Mouse (Mus musculus) lung, embryonic 16.5 days (tissue): ENCODE data around the gene Zic5. TPM values are rescaled to one million over a fixed set of nuclear protein-coding genes. Genes with fewer than 3 reads are reported as not detected.
"Not testable (repeated sequence)": the region's sequence is repeated elsewhere in the genome, so short reads cannot be mapped to it uniquely, and the experiment has no call there.

Experiments used
- ATAC-seq: fragments of 200-750 bp; cut with Nextera tagmentation; 2 replicates; pipeline ENCODE4 v1.8.0; 2017; ENCODE audit warnings: low read depth, mild to moderate bottlenecking, moderate library complexity
- H3K27ac ChIP-seq: fragments of 300-500 bp; sonication (generic); 2 replicates; pipeline ENCODE4 v1.5.1; 2014; ENCODE audit warnings: mild to moderate bottlenecking, control low read depth, low read length
- H3K27me3 ChIP-seq: fragments of 300-500 bp; sonication (generic); 2 replicates; pipeline ENCODE4 v1.6.1; 2014; ENCODE audit warnings: low read depth, low read length, mixed read lengths; ENCODE audit not compliant: control insufficient read depth, insufficient read depth
- H3K36me3 ChIP-seq: fragments of 300-500 bp; sonication (generic); 2 replicates; pipeline ENCODE4 v1.6.1; 2014; ENCODE audit warnings: low read length; ENCODE audit not compliant: control insufficient read depth, insufficient read depth
- H3K4me1 ChIP-seq: fragments of 300-500 bp; sonication (generic); replicated peaks from 2 replicates; pipeline ENCODE4 v1.6.1; 2014; ENCODE audit warnings: low read length, mixed read lengths; ENCODE audit not compliant: control insufficient read depth, insufficient read depth
- H3K4me2 ChIP-seq: fragments of 300-500 bp; sonication (generic); 2 replicates; pipeline ENCODE4 v1.6.1; 2014; ENCODE audit warnings: low read depth, low read length, control low read depth
- H3K4me3 ChIP-seq: fragments of 300-500 bp; sonication (generic); 2 replicates; pipeline ENCODE4 v1.5.1; 2014; ENCODE audit warnings: mild to moderate bottlenecking, low read length, control low read depth
- H3K9ac ChIP-seq: fragments of 300-500 bp; sonication (generic); 2 replicates; pipeline ENCODE4 v1.6.1; 2014; ENCODE audit warnings: low read length, control low read depth
- H3K9me3 ChIP-seq: fragments of 300-500 bp; sonication (generic); 2 replicates; pipeline ENCODE4 v1.6.1; 2016; ENCODE audit warnings: low read length; ENCODE audit not compliant: control insufficient read depth
- WGBS: fragments of 180-500 bp; shearing (Covaris S2); extraction: QIAGEN DNeasy Blood & Tissue Kit; methylation state at CpG from one replicate; pipeline ENCODE4 v1.1.7; 2014; 5-methylcytosine and 5-hydroxymethylcytosine counted together
- polyA plus RNA-seq: library from polyadenylated mRNA; unstranded; fragments of >200 nt; fragmentation: Nextera tagmentation; extraction: Ambion mirVana; gene quantifications from 2 replicates; pipeline ENCODE4 v1.2.1, GENCODE M21; 2015

Gene Zic5
- polyA plus RNA-seq, 1 experiment from 2014 or later = not detected

- H3K4me3 ChIP-seq = no peak overlapping the region
- H3K27me3 ChIP-seq = peaks cover 91% of the 10 kb centered on the region
- H3K27ac ChIP-seq = no peak overlapping the region
- H3K9me3 ChIP-seq = no peaks in the 10 kb centered on the region
- no peak for ATAC-seq
- 1% methylated on average over 28 of the region's 28 CpGs for WGBS
- peaks cover 14% of the 10 kb centered on the region for H3K4me1 ChIP-seq
- H3K36me3 ChIP-seq = no peaks in the 10 kb centered on the region
- H3K4me2 ChIP-seq = no peak overlapping the region
- no peak overlapping the region for H3K9ac ChIP-seq
Observed at GRCm38 (mm10) chr14:122468971-122469755, 3.7 kb upstream of the Zic5 start.

DNA sequence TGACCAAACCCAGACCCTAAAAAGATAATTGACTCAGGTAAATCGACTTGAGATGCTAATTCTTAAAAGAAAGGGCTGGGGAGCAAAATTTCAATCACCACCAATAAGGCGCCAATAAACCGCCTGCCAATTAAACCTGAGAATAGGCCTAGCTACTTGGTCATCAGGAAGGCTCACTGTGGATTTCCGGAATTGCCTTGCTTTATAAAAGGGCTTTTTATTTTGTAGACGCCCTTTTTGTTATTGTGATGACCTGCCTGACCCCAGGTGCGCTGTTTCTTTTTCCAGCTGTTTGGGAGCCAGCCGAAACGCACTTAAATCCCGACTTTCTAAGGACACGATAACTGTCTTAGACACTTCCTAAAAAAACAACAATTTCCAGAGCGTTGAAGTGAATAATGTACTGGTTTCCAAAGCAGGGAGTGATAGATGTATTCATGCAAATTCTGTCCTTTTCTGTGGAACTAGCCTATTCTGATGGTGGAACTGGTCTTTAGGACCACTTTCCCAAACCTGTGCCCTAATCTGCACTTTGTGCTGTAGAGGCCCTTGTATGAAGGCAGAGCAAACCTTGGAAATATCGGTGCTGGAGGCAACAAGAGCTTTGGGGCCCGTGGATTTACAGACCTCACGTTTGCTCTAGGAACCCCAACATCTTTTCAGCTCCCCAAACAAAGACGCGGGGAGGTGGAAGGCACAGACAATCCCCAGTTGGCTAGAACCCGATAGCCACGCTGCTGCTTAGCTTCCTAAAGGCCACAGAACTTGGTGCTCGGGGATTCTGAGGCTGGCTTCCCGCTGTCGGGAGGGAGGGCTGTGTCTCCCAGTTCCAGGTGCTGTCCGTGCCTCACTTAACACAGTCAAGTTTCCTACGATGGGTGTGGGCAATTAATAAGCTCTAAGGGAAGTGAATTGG, 2.7 kb upstream of the Zic5 start:
- H3K36me3 ChIP-seq = no peaks in the 10 kb centered on the region
- H3K9ac ChIP-seq = no peak overlapping the region
- 7% methylated on average over 23 of the region's 23 CpGs for WGBS
- H3K27ac ChIP-seq = no peak overlapping the region
- no peak overlapping the region for H3K4me2 ChIP-seq
- peaks cover 91% of the 10 kb centered on the region for H3K27me3 ChIP-seq
- H3K4me1 ChIP-seq = peaks cover 23% of the 10 kb centered on the region
- H3K4me3 ChIP-seq = no peak overlapping the region
- ATAC-seq = no peak
- no peaks in the 10 kb centered on the region for H3K9me3 ChIP-seq

GRCm38 (mm10) chr14:122466756-122467362, 1.4 kb upstream of the Zic5 start:
- H3K9me3 ChIP-seq = no peaks in the 10 kb centered on the region

DNA sequence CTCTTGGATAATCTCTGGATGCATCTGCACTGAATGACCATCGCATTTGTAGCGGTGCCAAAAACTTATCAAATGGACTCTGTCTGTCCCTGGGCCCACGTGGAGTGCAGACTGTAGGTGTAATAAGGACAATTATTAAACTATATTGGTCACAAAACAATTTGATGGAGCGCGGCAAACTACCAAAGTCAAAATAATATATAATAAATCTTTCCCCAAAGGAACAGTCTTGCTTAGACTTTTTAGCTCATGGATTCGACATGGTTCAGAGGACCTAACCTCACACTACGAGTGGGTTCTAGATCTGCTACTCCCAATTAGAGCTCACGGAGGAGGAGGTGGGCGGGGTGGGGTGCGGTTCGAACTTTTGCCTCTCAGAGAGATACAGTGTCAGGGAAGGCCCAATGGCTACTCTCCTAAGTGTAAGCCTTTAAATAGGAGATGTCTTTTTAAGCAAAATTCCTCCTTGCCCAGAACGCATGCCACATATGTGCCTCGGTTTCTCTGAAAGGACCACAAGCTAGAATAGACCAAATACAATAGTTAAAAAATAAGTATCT, 534 bp upstream of the Zic5 start:
- Histone ChIP-seq H3K4me2 (no peak overlapping the region), H3K27ac (no peak overlapping the region), H3K36me3 (no peaks in the 10 kb centered on the region), H3K27me3 (peaks cover 91% of the 10 kb centered on the region), H3K4me3 (no peak overlapping the region), H3K9me3 (no peaks in the 10 kb centered on the region), H3K4me1 (peaks cover 23% of the 10 kb centered on the region), H3K9ac (no peak overlapping the region)
- WGBS = 26% methylated on average over 13 of the region's 13 CpGs
- ATAC-seq = no peak

More at GRCm38 (mm10) chr14:122466756-122467362, 1.4 kb upstream of the Zic5 start:
- WGBS = 55% methylated on average over 7 of the region's 7 CpGs
- H3K9ac ChIP-seq = no peak overlapping the region
- no peak overlapping the region for H3K4me3 ChIP-seq
- no peak for ATAC-seq
- H3K36me3 ChIP-seq = no peaks in the 10 kb centered on the region
- peaks cover 23% of the 10 kb centered on the region for H3K4me1 ChIP-seq
- no peak overlapping the region for H3K27ac ChIP-seq
- H3K4me2 ChIP-seq = no peak overlapping the region
- peaks cover 93% of the 10 kb centered on the region for H3K27me3 ChIP-seq

DNA sequence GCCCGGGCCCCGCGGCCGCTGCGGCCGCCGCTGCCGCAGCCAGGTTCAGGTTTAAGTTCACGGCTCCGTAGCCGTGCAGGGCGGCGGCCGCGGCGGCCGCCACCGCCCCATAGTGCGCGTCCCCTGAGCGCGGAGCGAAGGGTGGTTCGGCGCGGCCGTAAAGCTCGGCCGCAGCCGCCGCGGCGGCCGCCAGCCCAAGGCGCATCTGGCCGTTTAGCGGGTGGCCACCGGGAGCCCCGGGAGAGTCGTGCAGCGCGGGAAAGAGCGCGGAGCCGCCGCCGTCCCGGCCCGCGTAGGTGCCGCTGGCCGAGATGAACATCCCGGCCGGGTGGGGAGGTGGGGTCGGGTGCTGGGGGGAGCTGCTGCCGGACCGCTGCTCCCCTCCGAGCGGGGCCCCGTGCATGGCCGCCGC, 1.1 kb downstream of the Zic5 start:
- ATAC-seq = peak; percentile 41
- no peak overlapping the region for H3K27ac ChIP-seq
- peak overlapping the region; percentile 35; the same call in 1 of the 2 replicates for H3K9ac ChIP-seq

GRCm38 (mm10) chr14:122463734-122464341, 1.6 kb downstream of the Zic5 start:
- ATAC-seq = peak; percentile 73
- H3K4me1 ChIP-seq = peaks cover 23% of the 10 kb centered on the region
- peaks cover 86% of the 10 kb centered on the region for H3K27me3 ChIP-seq
- peak overlapping the region; percentile 35; the same call in 1 of the 2 replicates for H3K9ac ChIP-seq
- not testable (repeated sequence) for H3K36me3 ChIP-seq, H3K27ac ChIP-seq, H3K9me3 ChIP-seq
- peak overlapping the region; percentile 91 for H3K4me2 ChIP-seq
- WGBS = under 1% methylated on average over 56 of the region's 58 CpGs
- H3K4me3 ChIP-seq = peak overlapping the region; percentile 54

More for the DNA sequence above, 1.1 kb downstream of the Zic5 start:
- Histone ChIP-seq H3K4me1 (peaks cover 23% of the 10 kb centered on the region), H3K27me3 (peaks cover 92% of the 10 kb centered on the region), H3K4me3 (peak overlapping the region; percentile 54), H3K4me2 (peak overlapping the region; percentile 91), H3K9me3 (no peaks in the 10 kb centered on the region), H3K36me3 (no peaks in the 10 kb centered on the region)
- WGBS = 2% methylated on average over 29 of the region's 62 CpGs

DNA sequence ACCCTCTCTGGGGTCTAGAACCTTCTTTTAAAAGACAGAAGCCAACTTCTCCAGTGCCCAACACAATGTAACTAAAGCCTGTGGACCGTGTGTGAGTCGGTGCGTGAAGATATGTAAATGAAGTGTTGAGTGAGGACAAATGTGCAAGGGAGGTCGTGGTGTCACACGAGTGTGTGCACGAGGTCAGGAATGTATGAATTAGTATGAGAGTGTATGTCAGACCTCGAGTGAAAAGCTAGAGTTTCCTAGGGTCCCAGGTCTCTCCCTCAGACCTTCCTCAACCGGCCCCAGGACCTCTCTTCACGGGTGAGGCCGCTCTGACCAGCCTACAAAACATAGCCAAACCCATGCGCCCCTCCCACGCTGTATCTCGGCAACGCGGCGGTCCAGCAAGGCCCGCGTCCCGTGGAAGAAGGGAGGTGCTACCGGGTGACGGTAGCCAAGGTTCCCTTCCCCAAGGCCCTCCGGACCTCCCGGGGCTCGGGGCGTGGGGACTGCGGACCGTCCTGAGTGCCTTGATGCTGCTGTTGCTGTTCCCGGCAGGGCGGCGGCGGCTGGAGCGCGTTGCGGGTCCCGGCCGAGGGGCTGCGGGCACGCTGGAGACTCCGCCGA, 2.3 kb downstream of the Zic5 start:
- Histone ChIP-seq H3K27ac (no peak overlapping the region), H3K4me3 (peak overlapping the region; percentile 54), H3K4me2 (peak overlapping the region; percentile 91), H3K9me3 (no peaks in the 10 kb centered on the region), H3K27me3 (peaks cover 83% of the 10 kb centered on the region), H3K36me3 (no peaks in the 10 kb centered on the region), H3K9ac (no peak overlapping the region), H3K4me1 (peaks cover 23% of the 10 kb centered on the region)
- WGBS = 2% methylated on average over 40 of the region's 40 CpGs
- no peak for ATAC-seq

- Histone ChIP-seq H3K9ac (no peak overlapping the region), H3K4me2 (no peak overlapping the region), H3K4me3 (no peak overlapping the region), H3K36me3 (no peaks in the 10 kb centered on the region), H3K9me3 (no peaks in the 10 kb centered on the region), H3K27ac (no peak overlapping the region), H3K27me3 (peaks cover 79% of the 10 kb centered on the region), H3K4me1 (peaks cover 23% of the 10 kb centered on the region)
- ATAC-seq = no peak
- 18% methylated on average over 17 of the region's 17 CpGs for WGBS
Observed at GRCm38 (mm10) chr14:122462689-122463079, 2.8 kb downstream of the Zic5 start.
